Mouse (Mus musculus) mouse trophoblast stem cell (cell line): ENCODE measurements around the gene Stpg3.
"Not testable (repeated sequence)": the region's sequence is repeated elsewhere in the genome, so short reads cannot be mapped to it uniquely, and the experiment has no call there.

Experiments
- in situ Hi-C, 2 experiments: fragments of 300-500 bp; cut with MseI, MboI; formaldehyde crosslinking; loops; 2 replicates in 1 of 2; 3 replicates in 1 of 2; pipeline ENCODE4 v1.15.1; 2025

The Stpg3 gene

DNA sequence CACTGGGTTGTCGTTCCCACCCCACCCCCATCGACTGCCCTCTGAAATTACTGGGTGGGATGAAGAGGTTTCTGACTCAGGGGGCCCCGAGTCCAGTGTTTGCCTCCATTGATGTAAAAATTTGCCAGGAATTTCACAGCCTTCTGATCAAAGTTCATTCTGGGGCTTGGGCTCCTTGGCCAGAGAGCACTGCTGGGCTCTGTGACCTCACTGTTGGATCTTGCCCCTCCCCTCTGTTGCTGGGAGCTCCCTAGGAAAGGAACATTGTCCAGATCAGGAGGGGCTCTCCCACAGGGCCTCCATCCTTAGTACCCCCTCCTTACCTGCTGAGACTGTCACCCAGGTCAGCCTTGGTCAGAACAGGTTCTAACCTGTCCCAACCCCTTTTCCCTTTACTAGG is at the start of gene Stpg3:
Stpg3 (minus strand) TSS at position 194 of the 400 bp plus-strand sequence.
- in situ Hi-C loops, result no loop called here

DNA sequence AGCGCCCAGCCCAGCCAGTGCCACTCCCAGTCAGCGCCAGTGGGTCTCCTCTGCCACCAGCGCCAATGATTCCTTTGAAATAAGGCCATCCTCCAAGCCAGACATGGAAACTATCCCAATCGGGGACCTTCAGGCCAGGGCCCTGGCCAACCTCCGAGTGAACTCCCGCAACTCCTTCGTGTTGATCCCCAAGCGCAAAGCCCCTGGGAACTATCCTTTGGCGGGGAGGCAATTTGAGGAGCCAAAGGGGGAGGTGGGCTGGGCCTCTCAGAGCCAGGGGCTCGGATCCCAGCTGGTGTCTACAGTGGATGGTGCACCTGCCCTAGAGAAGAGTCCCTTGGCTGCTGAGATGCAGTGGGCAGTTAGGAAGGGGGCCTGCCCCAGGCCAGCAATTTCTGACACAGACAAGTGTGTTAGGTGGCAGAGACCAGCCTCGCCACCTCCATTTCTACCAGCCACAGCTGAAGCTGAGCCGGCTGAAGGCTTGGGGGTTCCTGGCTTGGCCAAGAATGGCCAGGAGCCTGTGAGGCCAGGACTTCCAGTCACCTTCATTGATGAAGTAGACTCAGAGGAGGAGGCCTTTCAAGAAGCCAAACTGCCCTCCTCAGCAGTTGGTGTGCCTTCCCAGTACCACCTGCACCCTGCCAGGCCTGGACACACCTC is 49.3 kb upstream of the Stpg3 start:
- in situ Hi-C loops, result no loop called here

DNA sequence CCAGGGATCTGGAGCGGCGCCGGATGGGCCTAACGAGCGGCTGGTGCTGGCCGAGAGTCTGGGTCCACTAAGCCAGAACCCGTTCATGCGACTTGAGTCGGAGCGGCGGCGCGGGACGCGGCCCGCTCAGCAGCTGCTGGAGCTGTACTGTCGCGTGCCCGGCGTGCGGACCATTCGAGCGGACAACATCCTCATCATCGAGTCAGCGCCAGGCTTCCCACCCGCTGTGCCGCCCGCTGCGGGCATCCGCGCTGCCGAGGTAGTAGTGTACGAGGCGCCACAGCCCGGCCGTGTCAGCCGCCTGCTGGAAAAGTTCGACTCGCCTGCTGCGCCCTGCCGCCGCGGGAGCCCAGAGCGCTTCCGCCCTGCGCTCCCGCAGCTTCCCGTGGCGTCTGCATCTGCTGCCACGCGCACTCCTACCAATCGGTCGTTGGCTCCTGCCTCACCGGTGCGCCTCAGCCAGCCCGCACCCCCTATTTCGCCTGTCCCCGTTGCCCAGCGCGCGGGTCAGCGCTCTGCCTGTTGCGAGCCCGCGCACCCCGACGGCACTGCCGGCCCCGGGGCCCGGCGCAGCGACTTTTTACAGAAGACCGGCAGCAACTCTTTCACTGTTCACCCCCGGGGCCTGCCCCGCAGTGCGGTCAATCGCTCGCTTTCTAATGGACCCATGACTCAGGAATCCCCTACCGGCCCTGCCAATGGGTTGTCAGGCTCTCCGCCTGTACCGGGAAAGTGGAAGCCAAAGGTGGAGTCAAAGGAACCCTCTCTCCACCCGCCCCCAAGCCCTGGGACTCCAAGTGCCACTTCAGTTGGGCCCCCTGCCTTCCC is 48.6 kb upstream of the Stpg3 start:
- in situ Hi-C loops, result no loop called here

DNA sequence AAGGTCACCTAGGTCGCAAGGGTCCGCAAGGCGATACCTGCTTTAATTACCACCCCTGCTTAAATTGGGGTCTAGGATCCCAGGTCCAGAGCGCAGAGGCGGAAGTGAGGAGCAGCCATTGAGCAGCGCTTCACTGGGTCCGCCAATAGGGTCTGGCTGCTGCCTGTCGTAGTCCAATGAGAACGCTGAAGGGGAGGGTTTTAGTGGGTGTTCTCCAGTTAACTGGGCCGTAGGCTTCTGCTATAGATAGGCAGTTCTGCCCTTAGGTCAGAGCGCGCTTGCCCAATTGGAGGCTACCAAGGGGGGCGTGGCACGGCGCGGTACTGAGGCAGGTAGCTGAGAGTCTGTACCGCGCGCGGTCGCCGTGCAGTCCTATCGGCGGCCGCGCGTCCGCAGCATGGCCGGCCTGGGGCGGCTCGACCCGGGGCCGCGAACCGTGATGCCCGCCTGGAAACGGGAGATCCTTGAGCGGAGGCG is 47.9 kb upstream of the Stpg3 start, which contains the start of gene Tprn:
Tprn (plus strand) TSS at position 328 of the 477 bp plus-strand sequence.
- in situ Hi-C loops, result no loop called here

DNA sequence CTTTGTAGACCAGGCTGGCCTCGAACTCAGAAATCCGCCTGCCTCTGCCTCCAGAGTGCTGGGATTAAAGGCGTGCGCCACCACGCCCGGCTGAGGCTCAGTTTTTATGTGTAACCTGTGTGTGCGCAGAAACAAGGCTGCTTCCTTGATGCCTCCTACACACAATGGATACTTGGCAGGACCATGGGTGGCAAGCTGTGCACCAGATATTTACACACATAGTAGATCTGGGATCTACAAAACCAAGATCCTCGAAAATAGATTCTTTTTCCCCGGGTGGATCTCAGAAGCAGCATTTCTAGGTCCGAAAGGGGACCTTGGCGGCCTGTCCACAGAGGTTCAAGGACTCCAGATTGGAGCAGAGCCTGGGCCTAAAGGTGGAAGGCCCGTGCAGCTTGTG is 47.4 kb upstream of the Stpg3 start:
- in situ Hi-C loops, result no loop called here

DNA sequence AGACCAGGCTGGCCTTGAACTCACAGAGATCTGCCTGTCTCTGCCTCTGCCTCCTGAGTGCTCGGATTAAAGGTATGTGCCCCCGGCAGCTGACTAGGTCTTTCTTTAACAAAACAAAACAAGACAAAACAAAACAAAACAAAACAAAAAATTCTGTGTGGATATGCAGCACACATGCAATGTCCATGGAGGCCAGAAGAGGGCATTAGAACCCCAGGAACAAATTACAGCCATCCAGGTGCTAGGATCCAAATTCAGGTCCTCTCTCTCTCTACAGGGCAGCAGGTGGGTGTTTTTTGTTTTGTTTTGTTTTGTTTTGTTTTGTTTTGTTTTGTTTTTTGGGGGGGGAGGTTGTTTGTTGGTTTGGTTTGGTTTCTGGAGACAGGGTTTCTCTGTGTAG is 44.5 kb upstream of the Stpg3 start:
- in situ Hi-C loops, result no loop called here

DNA sequence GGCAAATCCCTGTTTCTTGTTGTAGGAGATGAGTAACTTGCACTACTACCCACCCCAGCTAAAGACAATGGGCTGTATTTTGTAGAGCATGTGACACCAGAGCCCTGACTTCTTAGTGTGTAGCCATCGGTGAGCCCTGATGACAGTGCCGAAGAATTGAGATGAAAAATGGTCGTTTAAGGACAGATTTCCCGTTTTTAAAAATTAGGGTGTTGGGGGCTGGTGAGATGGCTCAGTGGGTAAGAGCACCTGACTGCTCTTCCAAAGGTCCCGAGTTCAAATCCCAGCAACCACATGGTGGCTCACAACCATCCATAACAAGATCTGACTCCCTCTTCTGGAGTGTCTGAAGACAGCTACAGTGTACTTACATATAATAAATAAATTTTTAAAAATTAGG is 42.8 kb upstream of the Stpg3 start:
- in situ Hi-C loops, result not testable (repeated sequence)

DNA sequence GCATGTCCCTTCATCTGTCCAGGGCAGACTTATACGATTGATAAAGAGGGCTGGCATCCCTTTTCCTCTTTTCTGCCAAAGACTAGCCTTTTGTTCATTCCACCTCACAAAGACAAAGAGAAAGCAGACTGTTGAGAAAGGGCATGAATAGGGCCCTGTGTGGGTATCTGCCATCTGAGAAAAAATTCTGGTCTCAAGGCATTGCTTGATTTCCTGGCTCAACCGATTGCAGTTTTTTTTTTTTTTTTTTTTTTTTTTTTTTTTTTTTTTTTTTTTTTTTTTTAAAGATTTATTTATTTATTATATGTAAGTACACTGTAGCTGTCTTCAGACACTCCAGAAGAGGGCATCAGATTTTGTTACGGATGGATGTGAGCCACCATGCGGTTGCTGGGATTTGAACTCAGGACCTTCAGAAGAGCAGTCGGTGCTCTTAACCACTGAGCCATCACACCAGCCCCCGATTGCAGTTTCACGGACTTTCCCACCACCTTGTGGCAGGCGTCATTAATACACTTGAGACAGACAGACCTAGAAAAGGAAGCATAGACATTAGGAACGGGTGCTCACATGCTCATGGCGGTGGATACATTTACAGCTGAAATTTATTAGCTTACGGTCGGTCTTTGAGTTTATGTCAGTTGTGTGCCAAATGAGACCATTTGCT is 42.1 kb upstream of the Stpg3 start:
- in situ Hi-C loops, result not testable (repeated sequence)

DNA sequence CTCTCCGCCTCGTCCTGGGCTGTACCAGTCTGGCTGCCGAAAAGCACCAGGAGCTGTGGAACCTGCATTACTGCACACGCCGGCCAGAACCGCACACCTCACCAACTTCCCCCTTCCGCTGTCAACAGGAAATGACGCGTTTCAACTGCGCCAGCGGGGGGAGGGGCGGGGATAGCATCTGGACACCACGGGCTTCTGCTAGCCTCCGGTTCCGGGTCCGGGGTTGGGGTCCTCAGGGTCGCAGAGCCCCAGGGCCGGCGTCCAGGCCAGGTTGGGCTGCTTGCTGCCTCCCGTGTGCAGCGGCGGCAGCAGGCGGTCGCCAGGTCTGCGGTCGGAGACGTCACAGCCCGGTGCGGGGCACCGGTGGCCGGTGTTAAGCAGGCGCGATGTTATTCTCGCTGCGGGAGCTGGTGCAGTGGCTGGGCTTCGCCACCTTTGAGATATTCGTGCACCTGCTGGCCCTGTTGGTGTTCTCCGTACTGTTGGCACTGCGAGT is 40.9 kb upstream of the Stpg3 start, which contains the start of gene Tmem203:
Tmem203 (plus strand) TSS at position 156 of the 496 bp plus-strand sequence.
- in situ Hi-C loops, result no loop called here

DNA sequence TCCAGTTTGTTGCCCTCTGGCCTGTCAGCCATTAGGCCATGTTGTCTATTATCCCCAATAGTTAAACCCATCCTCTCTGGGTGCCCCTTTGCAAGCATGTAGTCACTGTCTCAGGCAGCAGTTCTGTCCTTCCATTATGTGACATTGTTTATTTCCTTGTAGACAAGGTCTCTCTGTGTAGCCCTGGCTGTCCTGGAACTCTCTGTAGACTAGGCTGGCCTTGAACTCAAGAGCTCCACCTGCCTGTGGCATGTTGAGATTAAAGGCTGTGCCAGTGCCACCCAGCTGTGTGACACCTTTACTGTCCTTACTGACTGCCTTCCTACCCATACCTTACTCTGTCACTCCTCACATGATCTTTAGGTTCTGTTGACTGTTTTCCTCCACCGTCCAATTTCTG is 37.9 kb upstream of the Stpg3 start:
- in situ Hi-C loops, result no loop called here

DNA sequence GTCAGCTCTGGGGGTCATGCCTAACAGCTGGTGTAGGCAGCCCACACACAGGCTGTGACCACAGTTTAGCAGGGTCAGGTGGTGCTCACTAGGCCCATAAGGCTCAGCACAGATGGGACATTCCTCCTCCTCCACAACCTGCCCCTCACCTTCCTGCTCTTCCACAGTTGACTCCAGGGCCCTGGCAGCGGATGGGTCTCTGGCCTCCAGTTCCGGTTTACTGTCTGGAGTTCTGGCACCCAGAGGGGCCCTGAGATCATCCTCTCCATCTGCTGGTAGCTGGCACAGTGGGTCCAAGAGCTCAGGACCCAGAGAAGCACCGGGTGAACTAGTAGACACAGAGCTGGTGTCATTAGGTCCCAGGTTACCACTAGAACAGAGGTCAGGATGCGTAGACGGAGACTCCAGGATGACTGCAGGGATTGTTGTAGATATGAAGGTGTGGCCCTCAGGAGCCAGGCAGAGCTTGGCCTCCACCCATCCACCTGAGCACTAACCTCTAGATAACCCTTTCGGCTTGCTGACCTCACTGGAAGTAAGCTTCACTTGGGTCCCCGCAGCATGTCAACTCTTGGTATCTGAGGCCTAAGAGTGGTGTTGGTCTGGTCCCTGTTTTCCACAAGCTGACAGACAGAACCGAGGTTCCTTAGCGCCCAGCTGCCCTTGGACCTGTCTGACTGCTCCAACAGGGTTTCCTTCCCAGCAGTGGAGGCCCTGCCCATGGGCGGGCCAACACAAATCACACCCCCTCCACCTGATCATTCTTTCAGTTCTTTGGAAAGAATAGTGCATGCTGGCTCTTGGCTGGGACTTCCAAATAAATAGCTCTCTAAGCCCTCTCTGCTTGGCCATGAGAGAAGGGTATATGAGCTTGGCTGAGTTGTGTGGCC is 32.0 kb upstream of the Stpg3 start, which contains the start of gene AL732309.1:
AL732309.1 (minus strand) TSS at position 681 of the 890 bp plus-strand sequence.
- in situ Hi-C loops, result no loop called here

DNA sequence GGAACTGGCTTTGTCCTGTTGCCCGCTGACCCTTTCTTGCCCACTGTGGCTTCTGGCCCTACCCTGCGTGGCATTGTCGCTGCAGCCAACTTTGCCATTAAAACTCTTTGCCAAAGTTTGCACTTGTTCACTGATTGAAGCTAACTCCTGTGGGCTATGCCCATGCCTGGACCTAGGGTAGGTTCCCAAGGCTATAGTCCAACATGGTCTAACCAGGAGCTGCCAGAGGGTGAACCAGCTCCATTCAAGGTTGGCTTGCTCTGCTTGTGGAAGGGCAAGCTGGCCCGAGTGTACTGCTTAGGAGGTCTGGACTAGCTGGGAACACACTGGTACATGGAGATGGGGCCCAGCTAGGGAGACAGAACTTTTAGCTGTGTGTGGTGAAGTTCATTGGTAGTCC is 29.7 kb upstream of the Stpg3 start:
- in situ Hi-C loops, result no loop called here

DNA sequence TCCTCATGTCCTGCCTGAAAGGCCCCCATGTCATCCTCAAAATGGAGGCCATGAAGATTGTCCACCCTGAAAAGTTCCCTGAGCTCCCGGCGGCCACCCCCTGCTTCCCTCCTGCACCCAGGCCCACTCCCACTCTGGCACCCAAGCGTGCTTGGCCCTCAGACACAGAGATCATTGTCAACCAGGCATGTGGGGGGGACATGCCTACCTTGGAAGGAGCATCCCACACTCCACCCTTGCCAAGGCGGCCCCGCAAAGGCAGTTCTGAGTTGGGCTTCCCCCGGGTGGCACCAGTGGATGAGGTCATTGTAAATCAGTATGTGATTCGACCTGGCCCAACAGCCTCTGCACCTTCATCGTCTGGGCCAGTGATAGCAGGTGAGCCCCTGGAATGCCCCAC is 28.9 kb upstream of the Stpg3 start:
- in situ Hi-C loops, result no loop called here

DNA sequence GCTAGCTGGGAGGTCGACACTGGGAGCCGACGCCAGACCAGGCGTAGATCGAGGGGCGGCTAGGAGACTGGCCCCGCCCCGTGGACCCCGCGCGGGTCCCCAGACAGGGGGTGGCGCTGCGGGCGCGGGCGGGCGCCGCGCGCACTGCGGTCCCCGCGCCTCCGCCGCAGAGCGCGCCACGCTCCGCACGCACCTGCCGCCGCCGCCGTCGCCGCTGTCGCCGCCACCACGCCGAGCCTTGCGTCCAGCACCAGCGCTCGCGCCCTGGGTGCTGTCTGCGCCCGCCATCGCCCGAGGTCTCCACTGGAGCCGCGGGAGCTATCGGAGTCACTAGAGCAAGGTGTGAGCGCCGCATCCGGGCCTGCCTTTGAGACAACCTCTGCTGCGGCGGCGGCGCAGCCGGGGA is 27.7 kb upstream of the Stpg3 start, which contains the start of the genes Rnf208 and Cysrt1:
Rnf208 (plus strand) TSS at position 155 of the 406 bp plus-strand sequence.
Cysrt1 (minus strand) TSS at position 352 of the 406 bp plus-strand sequence.
- in situ Hi-C loops, result no loop called here

DNA sequence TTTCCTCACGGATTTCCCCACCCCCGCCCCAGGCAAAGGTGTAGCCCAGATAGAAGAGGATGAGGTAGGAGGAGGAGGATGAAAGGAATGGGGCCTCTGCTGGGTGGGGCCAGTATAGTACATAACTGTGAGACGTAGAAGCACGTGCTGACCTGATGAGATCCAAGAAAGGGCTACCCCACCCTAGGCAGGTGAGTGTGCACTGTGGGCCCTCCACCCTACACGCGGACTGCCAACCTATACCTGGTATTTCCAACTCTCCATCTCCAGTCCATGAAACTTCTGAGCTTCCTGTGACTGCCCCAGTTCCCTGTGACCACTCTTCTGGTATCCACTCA is 27.0 kb upstream of the Stpg3 start:
- in situ Hi-C loops, result no loop called here

DNA sequence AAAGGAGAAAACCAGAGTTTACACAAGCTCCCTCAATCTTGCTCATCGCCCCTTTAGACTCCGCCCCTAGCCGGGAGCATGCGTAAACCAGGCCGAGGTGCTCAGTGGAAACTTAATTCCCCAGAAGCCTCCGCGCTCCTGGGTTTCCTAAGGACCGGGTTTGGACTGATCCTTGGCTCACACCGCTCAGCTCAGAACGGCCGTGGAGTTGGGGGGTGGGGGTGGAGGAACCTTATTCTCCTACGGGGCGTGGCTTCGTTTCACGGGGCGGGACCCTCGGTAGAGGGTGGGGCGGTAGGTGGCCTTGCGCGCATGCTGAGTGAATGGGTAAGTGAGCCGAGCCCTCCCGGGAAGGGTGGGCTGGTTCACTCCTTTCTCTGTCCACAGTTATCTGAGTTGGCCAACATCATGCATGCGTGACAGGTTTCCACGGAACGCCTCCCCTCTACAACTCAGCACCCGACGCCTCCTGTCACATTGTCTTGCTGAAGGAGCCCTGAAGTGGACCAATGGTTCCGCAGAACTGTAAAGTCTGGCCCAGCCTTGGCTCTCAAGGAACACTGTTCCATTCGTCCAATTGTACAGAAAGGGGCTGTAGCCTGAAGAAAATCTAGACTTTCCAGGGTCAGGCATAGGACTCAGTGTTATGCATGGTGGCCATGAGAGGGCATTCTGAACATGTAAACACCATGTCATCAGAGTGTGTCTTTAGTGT is 26.4 kb upstream of the Stpg3 start:
- in situ Hi-C loops, result no loop called here

DNA sequence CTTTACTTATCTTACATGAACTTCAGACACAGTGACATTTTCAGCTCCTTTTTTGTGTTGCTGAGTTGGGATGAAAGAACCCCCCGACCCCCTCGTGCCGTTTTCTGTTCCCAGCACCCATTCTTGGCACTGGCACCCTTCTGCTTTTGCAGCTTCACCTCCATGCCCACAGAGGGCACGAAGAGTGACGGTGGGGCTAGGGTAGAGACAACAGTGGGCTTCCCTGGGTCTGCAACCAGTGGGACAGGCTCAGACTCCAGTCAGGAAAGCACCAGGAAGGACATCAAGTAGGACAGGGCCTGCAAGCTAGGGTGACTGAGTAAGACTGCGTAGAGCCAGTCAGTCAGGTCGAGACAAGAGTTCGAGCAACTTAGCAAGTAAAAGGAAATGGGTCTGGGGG is 25.9 kb upstream of the Stpg3 start:
- in situ Hi-C loops, result no loop called here

DNA sequence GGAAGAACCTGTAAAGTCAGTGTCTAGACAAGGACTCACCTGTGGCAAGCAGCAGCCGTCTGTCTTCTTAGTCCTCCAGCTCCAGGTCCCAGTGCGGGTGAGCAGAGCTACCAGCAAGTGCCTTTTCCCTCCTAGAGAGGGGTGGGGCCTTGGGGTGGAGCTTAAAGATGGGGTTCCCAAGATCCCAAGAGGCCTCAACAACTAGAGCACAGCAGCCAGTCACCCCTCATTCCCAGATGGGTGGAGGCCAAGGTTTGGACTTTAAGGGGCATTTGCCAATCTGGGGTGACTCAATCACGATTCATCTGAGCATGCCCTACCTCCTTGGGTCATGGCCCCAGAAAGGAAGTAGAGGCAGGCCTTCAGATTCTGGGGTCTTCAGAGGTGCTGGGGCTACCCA is 25.3 kb upstream of the Stpg3 start:
- in situ Hi-C loops, result no loop called here

DNA sequence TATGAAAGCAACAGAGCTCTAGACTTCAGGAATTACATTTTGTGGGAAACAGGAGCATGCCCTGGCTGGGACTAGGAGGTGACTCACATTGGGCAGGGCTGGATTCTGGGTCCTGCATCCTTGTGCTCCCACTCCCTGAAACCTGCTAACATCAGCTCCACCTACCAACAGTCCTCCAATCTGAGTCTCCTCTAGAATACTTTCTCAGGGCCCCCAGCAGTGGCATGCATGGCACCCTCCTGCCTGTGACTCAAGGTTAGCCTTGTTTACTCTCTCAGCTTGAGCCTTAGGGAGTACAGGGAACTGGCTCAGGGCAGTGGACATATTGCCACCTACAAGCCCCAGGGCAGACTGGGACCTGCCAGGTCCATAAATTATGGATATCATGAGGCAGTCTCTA is 23.7 kb upstream of the Stpg3 start:
- in situ Hi-C loops, result no loop called here

DNA sequence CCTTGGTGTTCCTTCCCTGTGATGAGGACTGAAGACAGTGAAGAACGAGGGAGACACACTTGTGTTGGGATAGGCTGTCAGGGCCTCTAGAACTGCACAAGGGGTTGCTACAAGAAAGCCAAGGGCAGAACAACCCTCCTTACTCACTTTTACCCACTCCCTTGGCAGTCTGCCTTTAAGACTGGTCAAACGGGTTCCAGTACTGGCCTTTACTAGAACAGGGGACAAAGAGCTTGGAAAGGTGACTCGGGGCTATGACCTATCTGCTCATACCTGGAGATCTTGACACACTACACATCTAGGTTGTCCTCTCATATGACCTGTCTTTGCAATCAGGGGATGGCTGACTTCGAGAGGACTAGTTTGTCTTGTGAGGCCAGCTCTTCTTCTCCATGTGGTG is 23.1 kb upstream of the Stpg3 start:
- in situ Hi-C loops, result no loop called here
